Mouse (Mus musculus): ENCODE data around the gene Hist1h1d. TPM values are rescaled to one million over a fixed set of nuclear protein-coding genes. Genes with fewer than 3 reads are reported as not detected.
"Not testable (repeated sequence)": the region's sequence is repeated elsewhere in the genome, so short reads cannot be mapped to it uniquely, and the experiment has no call there.

Gene Hist1h1d
- polyA plus RNA-seq, 2 experiments = 0.61 to 0.62 TPM

DNA sequence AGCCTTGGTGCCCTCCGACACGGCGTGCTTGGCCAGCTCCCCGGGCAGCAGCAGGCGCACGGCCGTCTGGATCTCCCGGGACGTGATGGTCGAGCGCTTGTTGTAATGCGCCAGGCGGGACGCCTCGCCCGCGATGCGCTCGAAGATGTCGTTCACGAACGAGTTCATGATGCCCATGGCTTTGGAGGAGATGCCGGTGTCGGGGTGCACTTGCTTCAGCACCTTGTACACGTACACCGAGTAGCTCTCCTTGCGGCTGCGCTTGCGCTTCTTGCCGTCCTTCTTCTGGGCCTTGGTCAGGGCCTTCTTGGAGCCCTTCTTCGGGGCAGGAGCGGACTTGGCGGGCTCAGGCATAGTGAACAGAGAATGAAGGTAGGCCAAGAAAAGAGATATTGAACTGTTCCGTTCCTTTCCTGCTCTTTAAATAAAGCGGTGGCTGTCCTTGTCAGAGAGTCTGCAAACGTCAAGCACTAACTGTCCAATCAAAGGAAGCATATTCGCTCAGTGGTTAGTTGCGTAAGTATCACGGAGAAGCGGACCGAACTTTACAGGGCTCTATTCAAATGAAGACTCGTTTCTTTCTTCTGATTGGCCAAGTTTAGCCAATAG, 10.0 kb upstream of the Hist1h1d start, which contains the start of gene Hist1h2bh:
Gene Hist1h2bh, minus strand, starts transcription at position 394 of the 609 bp plus-strand sequence.
- not testable (repeated sequence) for H3K9me3 ChIP-seq (ENCODE audit: control insufficient read depth, low read length); H3K4me1 ChIP-seq (ENCODE audit: control insufficient read depth, insufficient read depth, low read length); H3K36me3 ChIP-seq (ENCODE audit: control insufficient read depth, insufficient read depth, low read length); H3K27me3 ChIP-seq (ENCODE audit: control insufficient read depth, insufficient read depth, low read length)
- DNase-seq (ENCODE audit: low spot score) (peak; percentile 96), ATAC-seq (ENCODE audit: low FRiP score, low read depth) (peak; percentile 92)
- H3K4me2 ChIP-seq (replicated peaks; ENCODE audit: low read depth, low read length, severe bottlenecking) = peak within 1 kb of the TSS; percentile 83
- peak; percentile 61; the same call in 1 of the 2 replicates for TF ChIP-seq POLR2A (IDR thresholded peaks at IDR 0.05; ENCODE audit: borderline replicate concordance, extremely low read depth, insufficient read depth, insufficient read length)
- peak within 1 kb of the TSS; percentile 41 for H3K4me3 ChIP-seq (replicated peaks; ENCODE audit: low read length)
- H3K9ac ChIP-seq (ENCODE audit: low read depth, low read length, severe bottlenecking) = peak within 1 kb of the TSS; percentile 58
- H3K27ac ChIP-seq (replicated peaks; ENCODE audit: low read depth, low read length) = peak within 1 kb of the TSS; percentile 97
- under 1% methylated on average over 21 of the region's 42 CpGs for WGBS

GRCm38 (mm10) chr13:23543965-23544786, 8.9 kb upstream of the Hist1h1d start, which contains the start of gene Hist1h3f:
Hist1h3f (plus strand) TSS chr13:23544052.
- DNase-seq (ENCODE audit: low spot score) (peak; percentile 99), ATAC-seq (ENCODE audit: low FRiP score, low read depth) (peak; percentile 92)
- Histone ChIP-seq H3K4me2 (replicated peaks; ENCODE audit: low read depth, low read length, severe bottlenecking) (peak within 1 kb of the TSS; percentile 83), H3K27me3 (ENCODE audit: control insufficient read depth, insufficient read depth, low read length) (no peaks in the 10 kb centered on the region), H3K9ac (ENCODE audit: low read depth, low read length, severe bottlenecking) (peak within 1 kb of the TSS; percentile 61), H3K4me1 (ENCODE audit: control insufficient read depth, insufficient read depth, low read length) (no peaks in the 10 kb centered on the region), H3K4me3 (replicated peaks; ENCODE audit: low read length) (peak within 1 kb of the TSS; percentile 41), H3K27ac (replicated peaks; ENCODE audit: low read depth, low read length) (peak within 1 kb of the TSS; percentile 97), H3K9me3 (ENCODE audit: control insufficient read depth, low read length) (no peaks in the 10 kb centered on the region), H3K36me3 (ENCODE audit: control insufficient read depth, insufficient read depth, low read length) (no peaks in the 10 kb centered on the region)
- TF ChIP-seq POLR2A (IDR thresholded peaks at IDR 0.05; ENCODE audit: borderline replicate concordance, extremely low read depth, insufficient read depth, insufficient read length) = peak; percentile 94; the same call in 1 of the 2 replicates
- WGBS = under 1% methylated on average over 22 of the region's 45 CpGs

- Histone ChIP-seq H3K4me3 (replicated peaks; ENCODE audit: low read length) (peak overlapping the region; percentile 41), H3K9ac (ENCODE audit: low read depth, low read length, severe bottlenecking) (peak overlapping the region; percentile 61; the same call in 1 of the 2 replicates), H3K4me2 (replicated peaks; ENCODE audit: low read depth, low read length, severe bottlenecking) (peak overlapping the region; percentile 36; the same call in 1 of the 2 replicates)
- H3K9me3 ChIP-seq (ENCODE audit: control insufficient read depth, low read length); H3K36me3 ChIP-seq (ENCODE audit: control insufficient read depth, insufficient read depth, low read length); DNase-seq (ENCODE audit: low spot score); ATAC-seq (ENCODE audit: low FRiP score, low read depth); H3K27me3 ChIP-seq (ENCODE audit: control insufficient read depth, insufficient read depth, low read length); H3K4me1 ChIP-seq (ENCODE audit: control insufficient read depth, insufficient read depth, low read length); H3K27ac ChIP-seq (replicated peaks; ENCODE audit: low read depth, low read length): not testable (repeated sequence)
- WGBS = under 1% methylated on average over 8 of the region's 14 CpGs
Observed at GRCm38 (mm10) chr13:23544787-23545120, 8.3 kb upstream of the Hist1h1d start.

DNA sequence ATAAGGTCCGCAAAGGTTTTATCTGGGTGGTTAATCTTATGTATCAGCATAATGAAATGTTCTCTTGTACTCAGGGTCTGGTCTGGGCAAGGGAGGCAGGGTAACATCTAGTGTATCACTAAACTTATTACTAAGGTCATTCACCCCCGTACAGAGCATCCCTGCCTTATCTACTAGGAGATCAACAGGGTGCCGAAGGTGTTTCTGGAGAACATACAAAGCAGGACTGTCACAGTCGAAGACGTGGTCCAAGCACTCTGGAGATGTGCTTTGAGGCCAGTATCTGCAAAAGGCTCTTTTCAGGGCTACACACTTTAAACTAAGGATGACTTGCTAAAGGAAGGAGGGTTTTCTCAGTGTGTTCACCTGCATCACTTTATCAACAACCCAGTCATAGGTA, 6.4 kb upstream of the Hist1h1d start:
- H3K27me3 ChIP-seq (ENCODE audit: control insufficient read depth, insufficient read depth, low read length) = no peaks in the 10 kb centered on the region
- 81% methylated on average over 5 of the region's 5 CpGs for WGBS
- no peaks in the 10 kb centered on the region for H3K36me3 ChIP-seq (ENCODE audit: control insufficient read depth, insufficient read depth, low read length)
- DNase-seq (ENCODE audit: low spot score) = no peak
- H3K9ac ChIP-seq (ENCODE audit: low read depth, low read length, severe bottlenecking) = no peak overlapping the region
- ATAC-seq (ENCODE audit: low FRiP score, low read depth) = no peak
- TF ChIP-seq POLR2A (IDR thresholded peaks at IDR 0.05; ENCODE audit: borderline replicate concordance, extremely low read depth, insufficient read depth, insufficient read length) = no peak
- H3K4me2 ChIP-seq (replicated peaks; ENCODE audit: low read depth, low read length, severe bottlenecking) = no peak overlapping the region
- no peak overlapping the region for H3K4me3 ChIP-seq (replicated peaks; ENCODE audit: low read length)
- H3K9me3 ChIP-seq (ENCODE audit: control insufficient read depth, low read length) = no peaks in the 10 kb centered on the region
- H3K27ac ChIP-seq (replicated peaks; ENCODE audit: low read depth, low read length) = no peak overlapping the region
- no peaks in the 10 kb centered on the region for H3K4me1 ChIP-seq (ENCODE audit: control insufficient read depth, insufficient read depth, low read length)

- 1% methylated on average over 3 of the region's 3 CpGs for WGBS
- Histone ChIP-seq H3K27ac (replicated peaks; ENCODE audit: low read depth, low read length) (peak overlapping the region; percentile 69), H3K36me3 (ENCODE audit: control insufficient read depth, insufficient read depth, low read length) (no peaks in the 10 kb centered on the region), H3K4me2 (replicated peaks; ENCODE audit: low read depth, low read length, severe bottlenecking) (peak overlapping the region; percentile 46), H3K4me3 (replicated peaks; ENCODE audit: low read length) (peak overlapping the region; percentile 36), H3K27me3 (ENCODE audit: control insufficient read depth, insufficient read depth, low read length) (no peaks in the 10 kb centered on the region), H3K9me3 (ENCODE audit: control insufficient read depth, low read length) (no peaks in the 10 kb centered on the region), H3K4me1 (ENCODE audit: control insufficient read depth, insufficient read depth, low read length) (peaks cover 13% of the 10 kb centered on the region), H3K9ac (ENCODE audit: low read depth, low read length, severe bottlenecking) (peak overlapping the region; percentile 48)
- DNase-seq (ENCODE audit: low spot score) (no peak), ATAC-seq (ENCODE audit: low FRiP score, low read depth) (no peak)
- no peak for TF ChIP-seq POLR2A (IDR thresholded peaks at IDR 0.05; ENCODE audit: borderline replicate concordance, extremely low read depth, insufficient read depth, insufficient read length)
Observed at GRCm38 (mm10) chr13:23550761-23551145, 2.3 kb upstream of the Hist1h1d start.
